Mouse (Mus musculus) MEL (cell line): ENCODE results near the gene Gne. TPM values are rescaled to one million over a fixed set of nuclear protein-coding genes. Genes with fewer than 3 reads are reported as not detected.

Experiments
- DNase-seq: peaks from one replicate; pipeline ENCODE4 v3.0.0; 2011; ENCODE audit warnings: low read depth, low spot score
- H3K27ac ChIP-seq: 2 replicates; pipeline ENCODE4 v1.5.1; 2012; ENCODE audit warnings: low read depth, mild to moderate bottlenecking, control low read depth, low read length, moderate library complexity; ENCODE audit not compliant: control insufficient read depth
- H3K27me3 ChIP-seq, 2 experiments: fragments of 150-350 bp in 1 of 2; sonication (generic) in 1 of 2; 2 replicates each; pipeline ENCODE4 v1.6.1; 2012; ENCODE audit warnings: low read length in 2 of 2, mild to moderate bottlenecking in 2 of 2, improper control_type of control experiment in 1 of 2, moderate library complexity in 1 of 2; ENCODE audit not compliant: insufficient read depth in 2 of 2, control insufficient read depth in 1 of 2
- H3K36me3 ChIP-seq, 2 experiments: 2 replicates each; pipeline ENCODE4 v1.6.1; 2012 to 2014; ENCODE audit warnings: low read length in 2 of 2, improper control_type of control experiment in 1 of 2, inconsistent platforms in 1 of 2, mild to moderate bottlenecking in 1 of 2; ENCODE audit not compliant: insufficient read depth in 2 of 2, control insufficient read depth in 1 of 2
- H3K4me1 ChIP-seq, 2 experiments: fragments of 150-350 bp in 1 of 2; sonication (generic) in 1 of 2; 2 replicates each; pipeline ENCODE4 v1.6.1; 2012; ENCODE audit warnings: low read length in 2 of 2, improper control_type of control experiment in 1 of 2, mild to moderate bottlenecking in 1 of 2; ENCODE audit not compliant: insufficient read depth in 2 of 2, control insufficient read depth in 1 of 2
- H3K4me3 ChIP-seq, 2 experiments: fragments of 150-350 bp in 1 of 2; sonication (generic) in 1 of 2; 2 replicates each; pipeline ENCODE4 v1.5.1; 2012; ENCODE audit warnings: low read depth in 2 of 2, low read length in 2 of 2, mild to moderate bottlenecking in 2 of 2, moderate library complexity in 2 of 2, control low read depth in 1 of 2, improper control_type of control experiment in 1 of 2; ENCODE audit not compliant: control insufficient read depth in 1 of 2, insufficient read depth in 1 of 2
- H3K79me2 ChIP-seq: 2 replicates; pipeline ENCODE4 v1.6.1; 2012; ENCODE audit warnings: mild to moderate bottlenecking, low read length, moderate library complexity; ENCODE audit not compliant: control insufficient read depth, poor library complexity, insufficient read depth
- H3K9ac ChIP-seq: 2 replicates; pipeline ENCODE4 v1.6.1; 2012; ENCODE audit warnings: low read depth, mild to moderate bottlenecking, control low read depth, low read length, moderate library complexity; ENCODE audit not compliant: control insufficient read depth, poor library complexity, severe bottlenecking
- H3K9me3 ChIP-seq: fragments of 150-350 bp; sonication (generic); replicated peaks from 2 replicates; pipeline ENCODE4 v1.6.1; 2012; ENCODE audit warnings: mild to moderate bottlenecking, low read length, improper control_type of control experiment, moderate library complexity; ENCODE audit not compliant: insufficient read depth
- BHLHE40 ChIP-seq: IDR thresholded peaks from 2 replicates; pipeline ENCODE4 v1.6.1; 2012; ENCODE audit warnings: low read depth, mild to moderate bottlenecking, inconsistent platforms, low read length, improper control_type of control experiment, borderline replicate concordance
- CHD1 ChIP-seq: IDR thresholded peaks from 2 replicates; pipeline ENCODE4 v1.6.1; 2012; ENCODE audit warnings: low read depth, mild to moderate bottlenecking, inconsistent platforms, low read length, improper control_type of control experiment
- CHD2 ChIP-seq: IDR thresholded peaks from 2 replicates; pipeline ENCODE4 v1.6.1; 2011; ENCODE audit warnings: low read length, improper control_type of control experiment
- ELF1 ChIP-seq: IDR thresholded peaks from 2 replicates; pipeline ENCODE4 v1.6.1; 2014; ENCODE audit warnings: low read depth, mild to moderate bottlenecking, inconsistent platforms, low read length, improper control_type of control experiment, moderate library complexity
- EP300 ChIP-seq, 2 experiments: IDR thresholded peaks; 2 replicates each; pipeline ENCODE4 v1.6.1; 2011; ENCODE audit warnings: improper control_type of control experiment in 2 of 2, low read length in 2 of 2, low read depth in 1 of 2, mild to moderate bottlenecking in 1 of 2
- ETS1 ChIP-seq: IDR thresholded peaks from 2 replicates; pipeline ENCODE4 v1.6.1; 2012; ENCODE audit warnings: low read depth, mild to moderate bottlenecking, inconsistent platforms, low read length, improper control_type of control experiment, moderate library complexity
- GABPA ChIP-seq: IDR thresholded peaks from 2 replicates; pipeline ENCODE4 v1.6.1; 2012; ENCODE audit warnings: low read depth, mild to moderate bottlenecking, inconsistent platforms, low read length, improper control_type of control experiment, moderate library complexity
- GATA1 ChIP-seq: IDR thresholded peaks from 2 replicates; pipeline ENCODE4 v1.6.1; 2011; ENCODE audit warnings: low read depth, low read length, improper control_type of control experiment
- HCFC1 ChIP-seq: IDR thresholded peaks from 2 replicates; pipeline ENCODE4 v1.6.1; 2012; ENCODE audit warnings: low read depth, mild to moderate bottlenecking, inconsistent platforms, low read length, improper control_type of control experiment, moderate library complexity
- JUND ChIP-seq: IDR thresholded peaks from 2 replicates; pipeline ENCODE4 v1.6.1; 2011; ENCODE audit warnings: low read depth, mild to moderate bottlenecking, improper control_type of control experiment, low read length
- KAT2A ChIP-seq: conservative IDR thresholded peaks from 2 replicates; pipeline ENCODE4 v1.6.1; 2012; ENCODE audit warnings: low read depth, low read length, improper control_type of control experiment, inconsistent platforms
- MAFK ChIP-seq: IDR thresholded peaks from 2 replicates; pipeline ENCODE4 v1.6.1; 2011; ENCODE audit warnings: low read depth, mild to moderate bottlenecking, low read length, improper control_type of control experiment, borderline replicate concordance
- MAX ChIP-seq: IDR thresholded peaks from 2 replicates; pipeline ENCODE4 v1.6.1; 2011; ENCODE audit warnings: low read length, improper control_type of control experiment
- MAZ ChIP-seq: IDR thresholded peaks from 2 replicates; pipeline ENCODE4 v1.6.1; 2012; ENCODE audit warnings: low read depth, mild to moderate bottlenecking, inconsistent platforms, low read length, improper control_type of control experiment
- MEF2A ChIP-seq: IDR thresholded peaks from 2 replicates; pipeline ENCODE4 v1.6.1; 2014; ENCODE audit warnings: low read depth, mild to moderate bottlenecking, inconsistent platforms, low read length, improper control_type of control experiment; ENCODE audit not compliant: poor library complexity, insufficient replicate concordance, severe bottlenecking; ENCODE audit errors: extremely low read depth
- MXI1 ChIP-seq: IDR thresholded peaks from 2 replicates; pipeline ENCODE4 v1.6.1; 2011; ENCODE audit warnings: mild to moderate bottlenecking, low read depth, low read length, improper control_type of control experiment
- MYB ChIP-seq: IDR thresholded peaks from 2 replicates; pipeline ENCODE4 v1.6.1; 2011; ENCODE audit warnings: mild to moderate bottlenecking, low read depth, low read length, improper control_type of control experiment
- MYC ChIP-seq: IDR thresholded peaks from 2 replicates; pipeline ENCODE4 v1.6.1; 2011; ENCODE audit warnings: low read depth, mild to moderate bottlenecking, low read length, improper control_type of control experiment, moderate library complexity
- NELFE ChIP-seq: IDR thresholded peaks from 2 replicates; pipeline ENCODE4 v1.6.1; 2011; ENCODE audit warnings: low read depth, low read length, improper control_type of control experiment
- POLR2AphosphoS2 ChIP-seq: IDR thresholded peaks from 2 replicates; pipeline ENCODE4 v1.6.1; 2011; ENCODE audit warnings: low read length, improper control_type of control experiment
- POLR2AphosphoS5 ChIP-seq: IDR thresholded peaks from 2 replicates; pipeline ENCODE4 v1.6.1; 2012; ENCODE audit warnings: low read depth, borderline replicate concordance, mild to moderate bottlenecking, inconsistent platforms, low read length, moderate library complexity, mixed read lengths
- RAD21 ChIP-seq: IDR thresholded peaks from 2 replicates; pipeline ENCODE4 v1.6.1; 2011; ENCODE audit warnings: mild to moderate bottlenecking, low read depth, low read length, improper control_type of control experiment
- RCOR1 ChIP-seq: IDR thresholded peaks from 2 replicates; pipeline ENCODE4 v1.6.1; 2012; ENCODE audit warnings: low read depth, mild to moderate bottlenecking, inconsistent platforms, low read length, improper control_type of control experiment
- SIN3A ChIP-seq: IDR thresholded peaks from 2 replicates; pipeline ENCODE4 v1.6.1; 2012; ENCODE audit warnings: low read length, improper control_type of control experiment, inconsistent platforms
- SMC3 ChIP-seq: IDR thresholded peaks from 2 replicates; pipeline ENCODE4 v1.6.1; 2011; ENCODE audit warnings: low read depth, low read length, improper control_type of control experiment
- TBP ChIP-seq: IDR thresholded peaks from 2 replicates; pipeline ENCODE4 v1.8.0; 2011; ENCODE audit warnings: low read depth, low read length, improper control_type of control experiment
- TCF12 ChIP-seq: IDR thresholded peaks from 2 replicates; pipeline ENCODE4 v1.6.1; 2014; ENCODE audit warnings: low read depth, mild to moderate bottlenecking, inconsistent platforms, low read length, improper control_type of control experiment, moderate library complexity
- UBTF ChIP-seq: IDR thresholded peaks from 2 replicates; pipeline ENCODE4 v1.6.1; 2012; ENCODE audit warnings: low read depth, mild to moderate bottlenecking, inconsistent platforms, low read length, improper control_type of control experiment, moderate library complexity, borderline replicate concordance; ENCODE audit not compliant: insufficient read depth
- USF1 ChIP-seq: IDR thresholded peaks from 2 replicates; pipeline ENCODE4 v1.6.1; 2014; ENCODE audit warnings: low read depth, mild to moderate bottlenecking, inconsistent platforms, low read length, improper control_type of control experiment, moderate library complexity
- USF2 ChIP-seq, 2 experiments: IDR thresholded peaks; 2 replicates each; pipeline ENCODE4 v1.6.1; 2011 to 2012; ENCODE audit warnings: improper control_type of control experiment in 2 of 2, low read length in 2 of 2, borderline replicate concordance in 1 of 2, inconsistent platforms in 1 of 2, low read depth in 1 of 2, mild to moderate bottlenecking in 1 of 2; ENCODE audit not compliant: insufficient read depth in 1 of 2
- ZC3H11A ChIP-seq: IDR thresholded peaks from 2 replicates; pipeline ENCODE4 v1.6.1; 2012; ENCODE audit warnings: low read depth, mild to moderate bottlenecking, inconsistent platforms, low read length, improper control_type of control experiment
- ZKSCAN1 ChIP-seq: IDR thresholded peaks from 2 replicates; pipeline ENCODE4 v1.6.1; 2012; ENCODE audit warnings: low read depth, mild to moderate bottlenecking, inconsistent platforms, low read length, improper control_type of control experiment, moderate library complexity
- ZMIZ1 ChIP-seq: IDR thresholded peaks from 2 replicates; pipeline ENCODE4 v1.6.1; 2012; ENCODE audit warnings: low read depth, mild to moderate bottlenecking, inconsistent platforms, low read length, improper control_type of control experiment, moderate library complexity
- ZNF384 ChIP-seq: IDR thresholded peaks from 2 replicates; pipeline ENCODE4 v1.6.1; 2012; ENCODE audit warnings: low read depth, mild to moderate bottlenecking, inconsistent platforms, low read length, improper control_type of control experiment
- polyA plus RNA-seq, 2 experiments: library from polyadenylated mRNA; stranded (reverse) in 1 of 2; unstranded in 1 of 2; fragments of >175 nt in 1 of 2; fragments of >200 nt in 1 of 2; gene quantifications; 2 replicates each; pipeline versions ENCODE4 v1.2.1 to v1.2.4; 2012; ENCODE audit warnings: low replicate concordance in 2 of 2, low read depth in 1 of 2; ENCODE audit not compliant: insufficient read length in 2 of 2, insufficient read depth in 1 of 2, missing spikeins in 1 of 2
- total RNA-seq: library from RNA; depleted of rRNA; stranded (reverse); fragments of 300-350 nt; gene quantifications from 2 replicates; pipeline ENCODE4 v1.2.3, GENCODE M21; 2012

The Gne gene
- total and polyA plus RNA-seq, 3 experiments: 32.4 to 127 (median 53.0) TPM

DNA sequence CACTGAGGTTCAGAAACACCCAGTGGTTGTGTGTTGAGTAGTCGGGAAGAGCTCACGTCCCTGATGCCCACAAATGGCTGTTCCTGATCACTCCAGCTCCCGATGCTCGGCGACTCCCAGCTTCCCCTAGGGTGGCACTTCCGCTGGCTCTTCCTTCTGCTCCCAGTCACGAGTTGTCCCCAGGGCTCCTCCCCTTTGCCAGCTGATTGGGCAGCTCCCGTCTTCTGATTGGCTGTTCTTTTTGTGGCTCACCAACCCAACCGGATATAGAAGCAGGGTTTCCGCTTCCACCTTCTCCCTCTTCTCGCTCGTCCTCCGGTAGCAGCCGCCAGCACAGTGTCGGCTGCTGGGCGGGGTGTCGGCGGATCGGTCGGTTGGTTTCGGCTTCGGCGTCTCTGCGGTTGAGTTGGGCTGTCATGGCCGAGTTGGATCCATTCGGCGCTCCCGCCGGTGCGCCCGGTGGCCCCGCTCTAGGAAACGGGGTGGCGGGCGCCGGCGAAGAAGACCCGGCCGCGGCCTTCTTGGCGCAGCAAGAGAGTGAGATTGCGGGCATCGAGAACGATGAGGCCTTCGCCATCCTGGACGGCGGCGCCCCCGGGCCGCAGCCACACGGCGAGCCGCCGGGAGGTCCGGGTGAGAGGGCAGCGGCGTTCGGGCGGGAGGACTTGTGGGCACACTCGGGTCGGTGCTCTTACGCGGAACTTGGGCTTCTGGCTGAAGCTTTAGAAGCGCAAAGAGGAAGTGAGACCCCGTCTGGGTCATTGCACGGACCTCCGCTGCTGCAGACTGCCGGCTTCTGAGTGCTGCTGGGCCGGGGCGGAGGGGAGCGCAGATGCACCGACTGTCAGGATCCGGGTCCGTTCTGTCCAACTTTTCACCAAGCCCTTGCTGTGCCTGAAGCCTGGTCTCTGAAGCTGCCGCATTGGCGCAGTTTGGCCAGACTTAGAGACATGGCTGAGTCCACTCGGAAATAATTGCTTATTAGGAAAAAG, 71.3 kb downstream of the Gne start:
- Histone ChIP-seq H3K4me1 (peaks cover 2 to 34% of the 10 kb centered on the region in 2 experiments; a peak in 3 of 4 replicates), H3K36me3 (peaks cover 7 to 30% of the 10 kb centered on the region in 2 experiments), H3K27me3 (no peaks in the 10 kb centered on the region), H3K27ac (peak overlapping the region; percentile 72), H3K4me3 (peak overlapping the region; percentile 83 to 93), H3K79me2 (peaks cover 56% of the 10 kb centered on the region), H3K9ac (peak overlapping the region; percentile 94), H3K9me3 (no peaks in the 10 kb centered on the region)
- peak; percentile 98 for DNase-seq
- TF ChIP-seq MAZ: 0 out of 2 replicates have a peak, but pooled peaks have one; percentile 20
- peak; percentile 94 for TF ChIP-seq ZMIZ1
- TF ChIP-seq JUND: no peak
- no peak for TF ChIP-seq ZNF384
- 0 out of 4 replicates have a peak, but pooled peaks of 1 of the 2 experiments have one; percentile 27 for TF ChIP-seq USF2 (IDR thresholded peaks at IDR 0.05; ENCODE audit: borderline replicate concordance in 1 of 2, insufficient read depth in 1 of 2, low read depth in 1 of 2, low read length in 2 of 2)
- peak; percentile 86 for TF ChIP-seq HCFC1
- TF ChIP-seq POLR2AphosphoS2: peak; percentile 95
- TF ChIP-seq CHD2: no peak
- peak; percentile 93 for TF ChIP-seq SIN3A
- TF ChIP-seq ETS1: peak; percentile 76
- TF ChIP-seq MAFK: no peak
- TF ChIP-seq GABPA: no peak
- TF ChIP-seq TBP: peak; percentile 93
- peak; percentile 74; the same call in 1 of the 2 replicates for TF ChIP-seq BHLHE40
- TF ChIP-seq MYC: peak; percentile 83
- peak; percentile 90 for TF ChIP-seq USF1
- TF ChIP-seq RCOR1: no peak
- peak; percentile 92; the same call in 1 of the 2 replicates for TF ChIP-seq UBTF
- TF ChIP-seq ELF1: peak; percentile 77
- TF ChIP-seq KAT2A: peak; percentile 55
- peak; percentile 97 for TF ChIP-seq NELFE
- TF ChIP-seq MXI1: peak; percentile 77
- no peak for TF ChIP-seq MEF2A
- TF ChIP-seq POLR2AphosphoS5: no peak
- TF ChIP-seq ZKSCAN1: no peak
- no peak for TF ChIP-seq GATA1
- peak; percentile 70 for TF ChIP-seq CHD1
- no peak for TF ChIP-seq ZC3H11A
- TF ChIP-seq EP300 (IDR thresholded peaks at IDR 0.05; ENCODE audit: low read depth in 1 of 2, low read length in 2 of 2): peak in 1 of 2 experiments; percentile 28; a peak in 2 of 4 replicates
- no peak for TF ChIP-seq MYB
- no peak for TF ChIP-seq RAD21
- no peak for TF ChIP-seq SMC3
- peak; percentile 70; the same call in 1 of the 2 replicates for TF ChIP-seq MAX
- TF ChIP-seq TCF12: no peak; the same call in none of the 2 replicates
